Mouse (Mus musculus) spleen, adult 2 months (tissue): ENCODE measurements around the gene Krtap28-13. TPM values are rescaled to one million over a fixed set of nuclear protein-coding genes. Genes with fewer than 3 reads are reported as not detected.

Source experiments
- DNase-seq, 2 experiments: peaks; one replicate each; pipeline versions ENCODE4 v3.0.0 to v3.0.0-alpha.2; 2012 to 2021; ENCODE audit warnings: low spot score in 2 of 2, low read depth in 1 of 2
- H3K27ac ChIP-seq: fragments of 200-500 bp; 2 replicates; pipeline ENCODE4 v1.5.1; 2012; ENCODE audit warnings: low read length, inconsistent platforms; ENCODE audit not compliant: insufficient read depth
- H3K27me3 ChIP-seq: fragments of 200-500 bp; 2 replicates; pipeline ENCODE4 v1.6.1; 2012; ENCODE audit warnings: mild to moderate bottlenecking, moderate library complexity, low read length, inconsistent platforms; ENCODE audit not compliant: control insufficient read depth, insufficient read depth
- H3K36me3 ChIP-seq: fragments of 200-500 bp; 2 replicates; pipeline ENCODE4 v1.6.1; 2012; ENCODE audit warnings: mild to moderate bottlenecking, low read length, inconsistent platforms; ENCODE audit not compliant: control insufficient read depth, insufficient read depth
- H3K4me1 ChIP-seq: fragments of 200-500 bp; 2 replicates; pipeline ENCODE4 v1.6.1; 2011; ENCODE audit warnings: inconsistent platforms; ENCODE audit not compliant: control insufficient read depth, insufficient read depth, insufficient read length
- H3K4me3 ChIP-seq: fragments of 200-500 bp; 2 replicates; pipeline ENCODE4 v1.5.1; 2011; ENCODE audit warnings: mild to moderate bottlenecking, inconsistent platforms; ENCODE audit not compliant: insufficient read depth, insufficient read length; ENCODE audit errors: extremely low read depth
- CTCF ChIP-seq: fragments of 200-500 bp; IDR thresholded peaks from 2 replicates; pipeline ENCODE4 v1.5.1; 2011; ENCODE audit warnings: mild to moderate bottlenecking, inconsistent platforms; ENCODE audit not compliant: insufficient read depth, insufficient read length, insufficient replicate concordance; ENCODE audit errors: extremely low read depth
- POLR2A ChIP-seq: fragments of 200-500 bp; IDR thresholded peaks from 2 replicates; pipeline ENCODE4 v1.6.1; 2011; ENCODE audit warnings: low read depth, low read length, inconsistent platforms
- WGBS: fragments of 180-500 bp; shearing (Covaris S2); methylation state at CpG from one replicate; pipeline ENCODE4 v1.1.7; 2018; 5-methylcytosine and 5-hydroxymethylcytosine counted together
- polyA plus RNA-seq: library from polyadenylated mRNA; depleted of rRNA; stranded (reverse); fragments of >200 nt; gene quantifications from 2 replicates; pipeline ENCODE4 v1.2.3, GENCODE M21; 2012

Gene Krtap28-13
- polyA plus RNA-seq, 1 experiment = not detected

DNA sequence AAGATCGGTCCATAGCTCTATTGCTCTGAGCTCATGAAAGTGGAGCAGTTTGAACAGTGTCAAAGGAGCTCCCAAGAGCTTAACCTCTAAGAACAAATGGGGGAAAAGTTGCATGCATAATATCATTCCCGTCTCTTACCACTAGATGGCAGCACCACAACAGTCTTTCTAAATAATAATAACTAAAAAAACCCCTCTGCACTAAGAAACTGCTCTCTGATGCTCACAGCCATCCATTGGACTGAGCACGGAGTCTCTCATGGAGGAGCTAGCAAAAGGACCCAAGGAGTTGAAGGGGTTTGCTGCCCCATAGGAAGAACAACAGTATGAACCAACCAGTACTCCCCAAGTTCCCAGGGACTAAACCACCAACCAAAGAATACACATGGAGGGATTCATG is 4.1 kb downstream of the Krtap28-13 start:
- H3K36me3 ChIP-seq = no peaks in the 10 kb centered on the region
- no peak for DNase-seq
- no peaks in the 10 kb centered on the region for H3K27me3 ChIP-seq
- no peak overlapping the region for H3K4me3 ChIP-seq
- 22% methylated on average over 3 of the region's 3 CpGs for WGBS
- TF ChIP-seq POLR2A = no peak
- no peak for TF ChIP-seq CTCF
- no peak overlapping the region for H3K27ac ChIP-seq
- no peaks in the 10 kb centered on the region for H3K4me1 ChIP-seq

DNA sequence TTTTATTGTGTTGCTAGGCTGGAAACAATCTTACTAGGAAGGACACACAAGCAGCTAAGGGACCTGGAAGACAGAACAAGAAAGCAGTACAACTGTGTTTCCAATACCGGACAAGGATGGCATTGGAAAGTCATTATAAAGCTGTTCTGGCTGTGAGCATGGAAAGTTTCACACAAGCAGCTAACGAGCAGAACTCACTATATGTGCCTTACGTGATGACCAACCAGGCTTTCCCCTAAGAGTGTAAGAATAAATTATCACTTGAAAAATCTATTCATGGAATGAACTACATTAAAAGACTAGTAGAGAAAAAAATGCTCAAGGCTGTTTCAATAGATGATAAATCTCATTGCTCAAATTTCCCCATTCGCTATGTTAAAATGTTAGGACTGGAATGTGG is 5.8 kb downstream of the Krtap28-13 start:
- DNase-seq = no peak
- H3K27me3 ChIP-seq = no peaks in the 10 kb centered on the region
- TF ChIP-seq CTCF (no peak), POLR2A (no peak)
- H3K4me3 ChIP-seq = no peak overlapping the region
- 93% methylated on average over 4 of the region's 4 CpGs for WGBS
- no peaks in the 10 kb centered on the region for H3K36me3 ChIP-seq
- H3K27ac ChIP-seq = no peak overlapping the region
- H3K4me1 ChIP-seq = no peaks in the 10 kb centered on the region

DNA sequence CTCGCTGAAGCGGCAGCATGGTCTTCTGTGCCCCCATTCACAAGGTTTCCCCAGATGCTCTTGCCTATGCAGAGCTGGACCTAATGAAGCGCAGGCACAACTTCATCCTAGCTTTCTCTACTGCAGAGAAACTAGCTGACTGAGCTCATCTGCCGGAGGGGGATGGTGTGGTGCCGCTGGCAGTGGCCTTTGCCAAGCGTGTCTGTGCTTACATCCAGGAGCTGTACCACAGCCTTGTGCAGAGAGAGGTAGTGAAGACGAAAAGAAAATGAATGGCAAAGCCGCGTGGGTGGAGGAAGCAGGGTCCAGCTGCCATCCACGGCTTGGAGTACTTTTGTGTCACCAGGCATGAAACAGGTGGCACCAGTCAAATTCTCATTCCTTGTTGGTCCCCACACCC is 6.5 kb downstream of the Krtap28-13 start:
- no peak overlapping the region for H3K4me3 ChIP-seq
- WGBS = 84% methylated on average over 10 of the region's 10 CpGs
- TF ChIP-seq CTCF (no peak), POLR2A (no peak)
- H3K36me3 ChIP-seq = no peaks in the 10 kb centered on the region
- no peak overlapping the region for H3K27ac ChIP-seq
- no peaks in the 10 kb centered on the region for H3K4me1 ChIP-seq
- no peak for DNase-seq
- H3K27me3 ChIP-seq = no peaks in the 10 kb centered on the region

DNA sequence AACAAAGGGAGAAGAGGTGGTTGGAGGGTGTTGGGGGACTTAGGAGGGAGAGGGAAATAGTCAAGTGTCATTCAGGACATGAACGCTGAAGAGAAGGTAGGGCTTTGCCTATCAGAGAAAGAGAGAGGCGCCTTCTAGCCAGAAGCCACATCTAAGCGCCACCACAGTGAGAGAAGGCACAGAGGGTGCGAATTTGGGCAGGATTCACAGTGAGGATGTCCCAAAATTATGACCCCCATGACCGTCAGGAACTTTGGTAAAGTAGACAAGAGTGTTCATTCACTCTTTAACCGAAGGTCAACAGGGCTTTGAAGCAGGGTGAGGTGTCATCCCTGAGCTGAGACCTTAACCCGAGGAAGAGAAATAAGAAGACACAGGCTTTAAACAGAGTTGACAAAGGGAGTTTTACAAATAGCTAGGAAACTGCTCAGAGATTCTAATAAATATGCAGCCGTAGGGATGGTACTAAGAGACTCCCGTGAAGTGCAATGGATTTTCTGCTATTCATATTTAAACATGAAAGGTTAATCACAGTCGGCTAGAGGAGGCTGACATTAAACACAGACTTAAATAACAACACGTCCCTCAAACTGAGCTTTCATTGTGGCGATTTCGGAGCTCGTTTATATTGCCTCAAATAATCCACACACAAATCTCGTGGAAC is 14.9 kb downstream of the Krtap28-13 start:
- Histone ChIP-seq H3K27ac (no peak overlapping the region), H3K36me3 (no peaks in the 10 kb centered on the region), H3K4me1 (no peaks in the 10 kb centered on the region), H3K4me3 (no peak overlapping the region), H3K27me3 (no peaks in the 10 kb centered on the region)
- 35% methylated on average over 15 of the region's 15 CpGs for WGBS
- TF ChIP-seq POLR2A (no peak), CTCF (no peak)
- DNase-seq = no peak

GRCm38 (mm10) chr1:83076190-83076917 is 15.6 kb downstream of the Krtap28-13 start:
- Histone ChIP-seq H3K27ac (no peak overlapping the region), H3K4me3 (no peak overlapping the region), H3K4me1 (no peaks in the 10 kb centered on the region), H3K27me3 (no peaks in the 10 kb centered on the region), H3K36me3 (no peaks in the 10 kb centered on the region)
- WGBS = 50% methylated on average over 11 of the region's 11 CpGs
- DNase-seq = no peak
- TF ChIP-seq CTCF = peak; percentile 18; the same call in 1 of the 2 replicates
- no peak for TF ChIP-seq POLR2A

DNA sequence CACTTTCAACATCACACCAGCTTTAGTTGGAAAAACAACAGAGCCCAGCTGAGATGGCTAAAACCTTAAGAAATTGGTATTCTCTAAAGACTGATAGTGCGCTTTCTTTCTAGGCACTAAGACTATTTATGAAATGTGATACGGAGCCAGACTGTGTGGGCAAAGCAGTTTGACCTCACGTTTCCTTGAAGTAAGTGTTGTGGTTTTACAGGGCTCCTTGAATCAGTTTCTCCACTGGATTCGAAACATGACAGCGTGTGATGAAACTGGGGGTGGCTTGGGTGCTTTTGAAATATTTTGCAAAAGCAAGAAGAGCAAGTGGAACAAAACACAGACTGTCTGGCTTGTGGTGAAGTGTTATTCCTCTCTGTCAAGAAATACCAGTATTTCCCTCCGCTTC is 16.3 kb downstream of the Krtap28-13 start:
- no peak overlapping the region for H3K4me3 ChIP-seq
- H3K27ac ChIP-seq = no peak overlapping the region
- TF ChIP-seq CTCF = no peak
- WGBS = 29% methylated on average over 6 of the region's 6 CpGs
- no peak for DNase-seq
- H3K36me3 ChIP-seq = no peaks in the 10 kb centered on the region
- H3K4me1 ChIP-seq = no peaks in the 10 kb centered on the region
- H3K27me3 ChIP-seq = no peaks in the 10 kb centered on the region

- no peak for DNase-seq
- no peak overlapping the region for H3K27ac ChIP-seq
- H3K4me1 ChIP-seq = no peaks in the 10 kb centered on the region
- TF ChIP-seq POLR2A (no peak), CTCF (no peak)
- H3K36me3 ChIP-seq = no peaks in the 10 kb centered on the region
- no peaks in the 10 kb centered on the region for H3K27me3 ChIP-seq
- WGBS = 78% methylated on average over 2 of the region's 2 CpGs
- H3K4me3 ChIP-seq = no peak overlapping the region
Observed at GRCm38 (mm10) chr1:83084790-83085189, 24.1 kb downstream of the Krtap28-13 start.

DNA sequence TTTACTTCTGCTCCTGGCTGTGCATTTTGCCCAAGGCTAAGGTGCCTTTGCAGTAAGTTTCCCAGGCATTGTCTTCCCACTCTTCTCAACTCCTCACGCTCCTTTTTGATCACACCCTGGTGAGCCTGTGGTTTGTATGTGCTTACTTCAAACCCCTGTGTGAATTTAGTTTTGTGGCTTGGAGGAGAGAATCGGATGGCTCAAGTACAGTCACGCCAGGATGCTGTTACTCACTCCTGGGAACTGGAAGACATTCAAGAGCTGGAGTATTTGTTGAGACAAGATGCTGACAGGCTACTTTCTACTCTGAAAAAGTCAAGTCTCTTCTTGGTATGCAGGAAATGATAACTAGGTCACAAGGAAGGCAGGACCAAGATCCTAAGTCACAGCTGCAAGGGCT is 30.5 kb downstream of the Krtap28-13 start:
- no peak for DNase-seq
- Histone ChIP-seq H3K27ac (no peak overlapping the region), H3K36me3 (no peaks in the 10 kb centered on the region), H3K4me3 (no peak overlapping the region), H3K27me3 (no peaks in the 10 kb centered on the region), H3K4me1 (no peaks in the 10 kb centered on the region)
- WGBS = 70% methylated on average over 3 of the region's 3 CpGs
- TF ChIP-seq POLR2A (no peak), CTCF (no peak)
